Mouse (Mus musculus) heart, adult 2 months (tissue): ENCODE data around the gene Ppm1h. TPM values are rescaled to one million over a fixed set of nuclear protein-coding genes. Genes with fewer than 3 reads are reported as not detected.

Experiments
- DNase-seq, 2 experiments: peaks; one replicate each; pipeline ENCODE4 v3.0.0; 2021
- H3K27ac ChIP-seq: fragments of 200-600 bp; 2 replicates; pipeline ENCODE4 v1.8.1; 2022
- H3K27me3 ChIP-seq: fragments of 200-500 bp; 2 replicates; pipeline ENCODE4 v1.6.1; 2012; ENCODE audit warnings: mild to moderate bottlenecking, low read length, inconsistent platforms, mixed read lengths; ENCODE audit not compliant: control insufficient read depth, insufficient read depth
- H3K36me3 ChIP-seq: fragments of 200-500 bp; 2 replicates; pipeline ENCODE4 v1.6.1; 2012; ENCODE audit warnings: low read length, inconsistent platforms; ENCODE audit not compliant: control insufficient read depth, insufficient read depth
- H3K4me1 ChIP-seq: fragments of 200-500 bp; 2 replicates; pipeline ENCODE4 v1.6.1; 2011; ENCODE audit warnings: low read length; ENCODE audit not compliant: control insufficient read depth, insufficient read depth
- H3K4me3 ChIP-seq: fragments of 200-600 bp; 2 replicates; pipeline ENCODE4 v1.8.1; 2022
- H3K79me2 ChIP-seq: fragments of 200-500 bp; replicated peaks from 2 replicates; pipeline ENCODE4 v1.6.1; 2012; ENCODE audit warnings: mild to moderate bottlenecking, inconsistent platforms, low read length, moderate library complexity, mixed read lengths; ENCODE audit not compliant: control insufficient read depth, insufficient read depth
- H3K9ac ChIP-seq: fragments of 200-500 bp; 2 replicates; pipeline ENCODE4 v1.6.1; 2012; ENCODE audit warnings: low read depth, mild to moderate bottlenecking, control low read depth, inconsistent platforms, low read length, mixed read lengths
- CTCF ChIP-seq: fragments of 200-600 bp; IDR thresholded peaks from 2 replicates; pipeline ENCODE4 v1.8.1; 2022; ENCODE audit warnings: antibody characterized with exemption, mild to moderate bottlenecking, moderate library complexity
- EP300 ChIP-seq: fragments of 200-500 bp; IDR thresholded peaks from 2 replicates; pipeline ENCODE4 v1.6.1; 2011; ENCODE audit warnings: low read depth, low read length, control low read depth; ENCODE audit not compliant: insufficient read depth
- POLR2A ChIP-seq: fragments of 200-500 bp; IDR thresholded peaks from 2 replicates; pipeline ENCODE4 v1.6.1; 2011; ENCODE audit warnings: mild to moderate bottlenecking, low read depth, low read length, control low read depth; ENCODE audit not compliant: insufficient read depth
- WGBS: fragments of 180-500 bp; shearing (Covaris S2); methylation state at CpG from one replicate; pipeline ENCODE4 v1.1.7; 2018; 5-methylcytosine and 5-hydroxymethylcytosine counted together
- intact Hi-C: fragments of 180-260 bp; cut with DNase I; formaldehyde crosslinking; loops from one replicate; pipeline ENCODE4 v1.15.1; 2025
- polyA plus RNA-seq: library from polyadenylated mRNA; depleted of rRNA; stranded (reverse); fragments of >200 nt; gene quantifications from 2 replicates; pipeline ENCODE4 v1.2.3, GENCODE M21; 2012
- total RNA-seq, 2 experiments: library from RNA; stranded (reverse); gene quantifications; 2 replicates each; pipeline ENCODE4 v1.2.3; 2021

The Ppm1h gene
- total and polyA plus RNA-seq, 3 experiments = 4.5 to 7.8 (median 6.4) TPM

DNA sequence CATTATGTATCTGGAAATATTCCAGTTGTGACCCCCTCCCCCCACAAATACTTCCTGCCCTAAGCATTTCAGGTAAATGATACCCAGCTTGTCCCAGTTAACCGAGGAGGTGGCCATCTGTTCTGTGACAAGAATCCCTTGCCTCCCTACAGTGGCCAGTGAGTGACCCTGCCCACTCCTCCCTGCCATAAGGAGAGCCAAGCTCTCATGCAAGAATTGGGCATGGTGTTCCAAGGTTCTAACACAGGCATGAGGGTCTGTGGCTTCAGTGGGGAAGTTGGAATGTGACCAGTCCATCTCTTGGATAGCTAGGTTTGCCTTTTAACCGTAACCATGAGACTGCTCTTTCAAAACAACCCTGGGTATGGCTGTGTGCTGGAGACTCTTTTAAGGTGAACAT lies 198.9 kb downstream of the Ppm1h start:
- Histone ChIP-seq H3K4me3 (no peak overlapping the region), H3K79me2 (no peaks in the 10 kb centered on the region), H3K9ac (no peak overlapping the region), H3K27me3 (no peaks in the 10 kb centered on the region), H3K27ac (no peak overlapping the region), H3K4me1 (no peaks in the 10 kb centered on the region), H3K36me3 (no peaks in the 10 kb centered on the region)
- 95% methylated on average over 2 of the region's 2 CpGs for WGBS
- no peak for TF ChIP-seq EP300
- TF ChIP-seq CTCF = no peak
- TF ChIP-seq POLR2A = no peak
- DNase-seq = no peak
- intact Hi-C loops = no loop called here

DNA sequence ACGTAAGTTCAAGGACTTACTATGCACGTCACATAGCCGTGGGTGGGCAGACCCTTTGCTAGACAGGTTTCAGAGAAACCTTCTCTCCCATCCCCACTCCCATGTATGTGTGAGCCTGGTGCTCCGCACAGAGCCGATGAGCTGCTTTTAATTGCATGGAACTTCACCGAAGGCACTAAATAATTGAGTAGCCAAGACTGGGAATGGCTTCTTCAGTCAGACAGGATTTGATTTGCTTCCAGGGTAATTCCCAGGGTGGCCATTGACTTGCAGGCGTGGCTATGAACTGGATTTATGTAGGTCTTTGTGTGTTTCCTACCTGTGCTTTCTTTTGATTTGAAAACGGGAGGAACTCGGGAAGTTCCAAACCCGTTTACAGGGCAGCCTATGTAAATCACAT lies 202.9 kb downstream of the Ppm1h start:
- no peak for DNase-seq
- H3K4me1 ChIP-seq = peaks cover 3% of the 10 kb centered on the region
- H3K27ac ChIP-seq = no peak overlapping the region
- 80% methylated on average over 10 of the region's 10 CpGs for WGBS
- intact Hi-C loops = no loop called here
- H3K27me3 ChIP-seq = no peaks in the 10 kb centered on the region
- H3K9ac ChIP-seq = no peak overlapping the region
- TF ChIP-seq CTCF = no peak
- no peak for TF ChIP-seq EP300
- no peak for TF ChIP-seq POLR2A
- H3K79me2 ChIP-seq = no peaks in the 10 kb centered on the region
- H3K4me3 ChIP-seq = no peak overlapping the region
- no peaks in the 10 kb centered on the region for H3K36me3 ChIP-seq

DNA sequence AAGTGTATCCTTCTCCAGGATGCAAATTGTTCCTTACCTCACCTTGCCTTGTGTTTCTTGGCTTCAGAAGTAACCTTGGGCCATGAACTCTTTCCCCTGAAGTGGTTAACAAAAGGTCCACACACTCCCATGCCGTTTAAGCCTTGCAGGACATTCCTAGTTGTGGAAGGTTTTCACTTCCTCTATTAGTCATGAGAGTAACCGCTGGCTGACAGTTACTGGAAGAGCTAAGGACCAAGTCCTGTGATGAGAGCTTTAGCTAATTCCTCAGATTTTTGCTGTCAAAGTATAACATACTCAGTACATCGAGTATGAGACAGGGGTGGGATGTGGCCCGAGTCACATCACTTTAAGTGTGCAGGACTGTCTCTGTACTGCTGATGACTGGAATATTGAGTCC lies 204.1 kb downstream of the Ppm1h start:
- H3K9ac ChIP-seq = no peak overlapping the region
- no peaks in the 10 kb centered on the region for H3K79me2 ChIP-seq
- no peaks in the 10 kb centered on the region for H3K36me3 ChIP-seq
- DNase-seq = no peak
- H3K4me1 ChIP-seq = peaks cover 3% of the 10 kb centered on the region
- TF ChIP-seq CTCF (no peak), POLR2A (no peak), EP300 (no peak)
- WGBS = 50% methylated on average over 4 of the region's 4 CpGs
- no peak overlapping the region for H3K4me3 ChIP-seq
- H3K27ac ChIP-seq = no peak overlapping the region
- no peaks in the 10 kb centered on the region for H3K27me3 ChIP-seq
- intact Hi-C loops = no loop called here

DNA sequence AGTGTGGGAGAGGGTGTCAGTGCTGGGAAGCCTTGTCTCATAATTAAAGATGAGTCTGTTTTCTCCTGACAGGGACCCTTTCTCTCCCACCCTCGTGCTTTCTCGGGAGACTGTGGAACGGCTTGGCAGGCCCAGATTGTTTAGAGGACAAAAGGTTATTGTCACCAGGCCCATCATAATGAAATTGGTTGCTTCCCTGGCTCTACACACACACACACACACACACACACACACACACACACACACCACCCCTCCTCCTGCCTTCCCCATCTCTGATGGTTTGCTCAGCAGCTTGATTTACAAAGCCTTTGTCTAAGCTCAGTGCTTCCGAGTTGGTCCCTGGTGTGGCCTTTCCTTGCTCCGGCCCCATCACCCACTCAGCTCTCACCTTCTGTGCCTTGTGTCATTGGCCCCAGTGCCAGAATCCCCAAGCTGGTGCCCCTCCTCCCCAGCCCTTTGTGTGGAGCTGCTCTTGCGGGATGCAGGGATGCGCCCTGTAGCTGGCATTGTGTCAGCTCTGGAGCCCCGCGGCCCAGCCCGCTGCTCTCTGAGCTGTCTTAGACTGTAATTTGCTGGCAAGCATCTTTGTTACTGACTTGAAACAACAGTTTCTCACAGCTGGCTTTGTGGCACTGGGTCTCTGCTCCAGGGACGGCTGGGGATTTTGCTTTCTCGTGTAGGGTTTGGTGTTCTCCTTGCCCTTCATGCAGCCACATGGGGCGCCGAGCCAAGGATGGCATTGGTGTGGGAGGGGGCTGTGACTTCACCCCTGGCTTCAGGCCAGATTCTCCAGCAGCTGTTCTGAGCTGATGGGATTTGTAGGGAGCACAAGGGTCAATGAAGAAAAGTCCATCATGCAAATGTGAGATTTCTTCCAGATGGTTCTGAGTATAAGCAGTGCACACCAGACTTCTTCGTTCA lies 205.5 kb downstream of the Ppm1h start:
- H3K4me3 ChIP-seq = no peak overlapping the region
- TF ChIP-seq POLR2A (no peak), EP300 (no peak), CTCF (no peak)
- H3K4me1 ChIP-seq = peaks cover 6% of the 10 kb centered on the region
- no peaks in the 10 kb centered on the region for H3K36me3 ChIP-seq
- H3K27me3 ChIP-seq = no peaks in the 10 kb centered on the region
- 22% methylated on average over 15 of the region's 15 CpGs for WGBS
- peak; percentile 57 to 59 for DNase-seq
- no peaks in the 10 kb centered on the region for H3K79me2 ChIP-seq
- no peak overlapping the region for H3K9ac ChIP-seq
- intact Hi-C loops = no loop called here
- peak overlapping the region; percentile 57 for H3K27ac ChIP-seq

DNA sequence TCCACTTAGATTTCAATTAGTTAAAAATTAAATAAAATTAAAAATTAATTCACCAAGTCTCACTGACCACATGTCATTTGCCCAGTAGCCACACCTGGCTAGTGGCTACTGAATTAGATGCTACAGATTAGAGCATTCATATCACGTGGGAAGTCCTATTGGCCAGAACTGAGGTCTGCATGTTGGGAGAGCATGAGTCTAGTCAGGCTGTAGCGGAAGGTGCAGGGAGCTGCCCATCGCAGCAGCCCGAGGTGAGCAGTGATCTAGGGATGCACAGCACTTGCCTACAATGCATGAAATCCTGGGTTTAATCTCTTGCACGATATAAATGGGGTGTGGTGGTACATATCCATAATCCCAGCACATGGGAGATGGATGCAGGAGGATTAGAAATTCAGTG lies 206.7 kb downstream of the Ppm1h start:
- H3K4me1 ChIP-seq = peaks cover 6% of the 10 kb centered on the region
- H3K9ac ChIP-seq = no peak overlapping the region
- no peak overlapping the region for H3K4me3 ChIP-seq
- no peaks in the 10 kb centered on the region for H3K27me3 ChIP-seq
- 92% methylated on average over 5 of the region's 5 CpGs for WGBS
- intact Hi-C loops = no loop called here
- no peaks in the 10 kb centered on the region for H3K36me3 ChIP-seq
- no peaks in the 10 kb centered on the region for H3K79me2 ChIP-seq
- no peak overlapping the region for H3K27ac ChIP-seq
- DNase-seq = no peak
- TF ChIP-seq CTCF (no peak), POLR2A (no peak), EP300 (no peak)
